Mouse (Mus musculus) layer of hippocampus, adult 9-10 months (tissue): Measurements from ENCODE around the gene Evc.

Experiments used
- DNase-seq: peaks from one replicate; pipeline ENCODE4 v3.0.0; 2022; ENCODE audit warnings: low spot score

Evc gene

DNA sequence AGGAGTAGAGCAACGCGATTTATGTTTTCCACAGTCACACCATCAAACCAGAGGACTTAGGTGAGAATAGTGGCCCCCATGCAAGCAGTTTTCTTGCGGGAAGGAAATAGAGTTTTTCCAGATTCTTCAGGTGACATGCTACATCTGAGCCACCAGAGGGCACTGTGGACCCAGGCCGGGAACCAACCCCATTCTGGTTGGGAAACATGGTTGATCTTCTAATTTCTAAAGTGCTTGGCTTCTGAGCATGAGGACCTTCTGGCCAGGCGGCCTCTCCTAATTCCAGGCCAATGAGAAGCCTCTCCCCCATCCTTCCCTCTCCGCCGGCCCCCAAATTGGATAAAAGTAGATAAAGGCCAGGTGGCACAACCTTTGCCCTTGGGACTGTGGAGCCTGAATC, 38.3 kb downstream of the Evc start:
- no peak for DNase-seq

DNA sequence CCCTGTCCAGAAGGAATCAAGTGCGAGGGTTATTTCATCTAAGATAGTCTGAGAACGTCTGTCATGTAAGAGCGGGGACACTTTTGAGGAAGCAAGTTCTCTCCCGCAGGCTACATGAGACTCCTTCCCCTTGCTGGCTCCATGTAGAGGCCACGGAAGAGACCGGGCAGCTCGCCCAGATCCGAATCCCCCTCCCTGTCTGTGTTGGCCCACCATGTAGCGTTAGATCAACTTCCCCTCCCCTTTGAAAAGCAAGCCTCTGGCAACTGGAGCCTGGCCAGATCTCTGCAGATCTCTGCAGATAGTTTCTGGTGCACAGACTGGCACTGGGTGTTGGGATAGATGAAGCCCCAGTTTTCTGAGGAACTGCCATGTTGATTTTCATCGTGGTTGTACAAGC, 40.0 kb downstream of the Evc start:
- no peak for DNase-seq

DNA sequence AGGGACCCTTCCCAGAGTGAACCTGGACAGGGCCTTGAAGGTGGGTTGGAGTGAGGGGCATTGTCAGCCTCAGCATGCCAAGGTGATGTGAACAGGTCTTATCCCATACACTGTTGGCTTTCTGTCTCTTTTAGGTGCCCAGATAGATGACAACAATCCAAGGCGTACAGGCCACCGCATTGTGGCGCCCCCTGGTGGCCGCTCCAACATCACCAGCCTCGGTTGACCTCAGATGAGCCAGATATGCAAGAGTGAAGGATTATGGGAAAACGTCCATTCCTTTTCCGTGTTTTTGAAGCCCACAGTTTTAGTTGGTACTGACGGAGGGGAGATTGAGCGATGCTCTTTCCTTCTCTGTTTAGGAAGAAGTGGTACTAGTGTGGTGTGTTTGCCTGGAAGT, 45.7 kb downstream of the Evc start:
- no peak for DNase-seq

DNA sequence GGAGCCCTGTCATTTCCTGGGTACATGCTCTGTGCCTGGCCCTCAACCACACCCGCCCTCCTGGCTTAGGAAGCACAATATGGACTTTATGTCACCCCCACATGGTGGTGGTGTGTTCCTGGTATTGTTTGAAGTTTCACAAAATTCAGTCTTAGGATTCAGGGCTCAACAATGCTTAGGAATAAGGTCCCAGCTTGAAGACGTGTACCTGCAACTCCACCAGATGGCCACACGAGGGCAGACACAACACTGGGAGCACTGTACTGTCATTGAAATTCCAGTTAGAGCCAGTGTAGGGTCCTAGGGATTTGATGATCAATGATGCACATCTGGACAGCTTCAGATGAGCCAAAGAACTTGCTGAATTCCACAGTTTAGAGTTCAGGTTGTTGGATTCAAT, 47.5 kb downstream of the Evc start:
- peak; percentile 54 for DNase-seq

DNA sequence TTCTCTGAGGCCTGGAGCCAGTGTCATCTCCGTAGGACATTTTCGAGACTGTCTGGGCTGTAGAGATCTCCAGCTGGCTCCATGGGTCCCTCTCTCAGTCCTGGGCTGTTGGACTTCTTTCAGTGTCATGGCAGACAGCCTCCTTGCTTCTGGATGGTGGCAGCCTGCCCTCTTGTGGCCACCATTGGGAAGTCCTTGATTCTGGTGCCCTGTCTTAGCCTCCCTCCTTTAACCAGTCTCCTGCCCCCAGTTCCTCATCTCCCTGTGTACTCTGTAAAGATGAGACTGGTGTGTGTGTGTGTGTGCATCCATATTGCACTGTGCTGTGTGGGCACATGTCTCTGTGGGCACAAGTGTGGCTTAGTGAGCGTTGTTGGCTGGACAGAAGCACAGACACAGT, 48.3 kb downstream of the Evc start:
- peak; percentile 35 for DNase-seq

DNA sequence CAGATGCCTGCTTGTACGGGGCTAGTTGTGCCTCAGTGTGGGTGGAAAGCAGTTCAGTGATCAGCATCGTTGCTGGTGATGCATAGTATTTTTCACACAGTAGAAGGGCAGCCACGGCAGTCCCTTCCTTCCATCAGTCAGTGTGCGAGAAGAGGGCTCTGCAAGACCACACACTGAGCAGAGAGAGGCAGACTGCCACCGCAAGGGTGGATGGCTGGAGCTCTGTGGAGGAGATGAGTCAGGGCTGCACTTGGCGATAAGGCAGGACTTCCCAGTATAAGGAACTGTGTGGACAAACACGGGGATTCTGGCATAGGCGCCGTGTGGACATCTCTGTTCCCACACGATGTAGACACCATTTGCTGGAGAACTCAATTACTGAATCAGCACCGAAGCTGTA, 55.7 kb downstream of the Evc start:
- DNase-seq: no peak

DNA sequence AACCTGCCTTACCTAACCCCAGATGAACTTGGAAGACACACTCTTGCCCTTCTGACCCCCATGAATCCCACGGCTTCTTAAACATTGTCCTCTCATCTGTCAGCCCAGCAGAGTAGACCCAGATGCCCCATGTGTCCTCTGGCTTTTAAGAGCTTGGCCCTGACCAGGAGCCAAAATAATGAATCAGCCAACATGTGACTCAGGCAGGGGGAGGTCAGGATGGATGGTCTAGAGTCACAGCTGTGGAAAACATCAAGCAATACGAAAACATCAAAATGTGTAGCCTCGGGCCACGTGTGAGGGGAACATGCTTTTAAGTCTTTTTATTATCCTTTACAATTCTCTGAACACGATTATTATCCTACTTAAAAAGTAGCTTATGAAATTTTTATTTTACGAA, 72.9 kb downstream of the Evc start:
- no peak for DNase-seq

DNA sequence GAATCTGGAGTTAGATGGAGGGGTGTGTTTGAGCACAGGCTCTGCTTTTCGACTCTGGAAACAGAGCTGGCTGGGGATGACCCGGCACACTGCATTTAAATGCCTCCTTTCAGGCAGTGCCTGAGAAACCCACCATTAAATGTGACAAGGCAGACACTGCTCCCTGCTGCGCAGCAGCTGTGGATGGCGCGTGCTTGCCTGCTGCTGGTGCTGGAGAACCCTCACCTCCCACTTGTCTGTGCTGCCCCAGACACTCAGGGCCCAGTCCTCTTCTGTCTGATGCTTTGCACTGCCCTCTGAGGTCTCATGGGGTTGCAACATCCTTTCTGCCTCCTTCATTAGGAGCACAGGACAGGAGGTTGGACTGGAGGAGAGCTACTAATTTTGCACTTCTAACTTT, 75.0 kb downstream of the Evc start:
- no peak for DNase-seq

DNA sequence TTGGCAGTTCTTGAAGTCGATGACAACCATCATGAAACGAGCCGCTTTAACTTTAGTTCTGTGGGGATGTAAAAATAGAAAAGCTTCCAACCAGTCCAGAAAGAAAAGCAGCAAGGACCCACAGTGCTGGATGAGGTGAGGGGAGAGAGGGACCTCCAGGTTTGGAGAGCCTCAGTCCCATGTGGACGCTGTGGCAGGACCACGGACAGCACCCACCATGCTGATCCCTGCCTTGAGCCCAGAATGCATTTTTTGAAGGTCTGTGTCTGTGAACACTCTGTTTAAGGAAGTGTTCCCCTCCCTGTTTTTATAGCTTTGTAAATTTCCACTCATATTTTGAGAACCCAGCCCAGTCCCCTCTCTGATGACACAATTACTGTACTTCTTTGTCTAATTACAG, 79.5 kb downstream of the Evc start:
- DNase-seq: no peak

DNA sequence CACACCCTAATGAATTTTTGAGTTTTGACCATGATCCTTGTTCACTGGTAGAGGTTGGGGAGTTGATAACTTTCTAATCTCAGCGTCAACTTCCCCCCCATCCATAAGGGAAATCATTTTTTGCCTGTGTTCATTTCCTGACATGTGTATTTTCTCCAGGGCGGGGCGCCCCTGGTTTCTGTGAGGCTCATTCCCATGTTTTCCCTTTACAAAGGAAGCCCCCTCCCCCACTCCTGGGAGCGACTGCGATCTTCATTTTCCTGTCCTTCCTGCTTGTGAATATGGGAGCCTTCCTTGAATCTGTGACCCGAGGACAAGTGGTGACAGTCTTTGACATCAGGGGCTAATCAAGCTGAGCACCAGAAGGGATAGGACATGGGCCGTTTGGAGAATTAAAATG, 79.9 kb downstream of the Evc start:
- DNase-seq: no peak

DNA sequence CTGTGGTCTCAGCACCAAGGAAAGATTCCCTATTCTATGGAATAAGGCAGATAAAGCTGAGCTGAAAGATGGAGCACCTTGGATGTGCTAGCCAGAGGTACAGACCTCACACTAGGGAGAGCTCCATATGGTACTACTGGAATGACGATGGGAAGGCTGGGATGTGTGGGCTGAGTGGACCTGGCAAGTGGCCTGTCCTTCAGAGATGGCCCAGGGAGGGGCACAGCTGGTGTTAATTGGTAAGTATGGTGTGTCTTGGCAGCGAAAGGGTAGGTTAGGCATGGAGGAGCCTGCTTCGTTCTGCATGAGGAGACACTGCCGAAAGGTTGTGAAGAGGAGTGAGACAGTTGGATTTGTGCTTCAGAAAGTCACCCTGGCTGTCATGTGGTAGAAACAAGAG, 82.2 kb downstream of the Evc start:
- no peak for DNase-seq

DNA sequence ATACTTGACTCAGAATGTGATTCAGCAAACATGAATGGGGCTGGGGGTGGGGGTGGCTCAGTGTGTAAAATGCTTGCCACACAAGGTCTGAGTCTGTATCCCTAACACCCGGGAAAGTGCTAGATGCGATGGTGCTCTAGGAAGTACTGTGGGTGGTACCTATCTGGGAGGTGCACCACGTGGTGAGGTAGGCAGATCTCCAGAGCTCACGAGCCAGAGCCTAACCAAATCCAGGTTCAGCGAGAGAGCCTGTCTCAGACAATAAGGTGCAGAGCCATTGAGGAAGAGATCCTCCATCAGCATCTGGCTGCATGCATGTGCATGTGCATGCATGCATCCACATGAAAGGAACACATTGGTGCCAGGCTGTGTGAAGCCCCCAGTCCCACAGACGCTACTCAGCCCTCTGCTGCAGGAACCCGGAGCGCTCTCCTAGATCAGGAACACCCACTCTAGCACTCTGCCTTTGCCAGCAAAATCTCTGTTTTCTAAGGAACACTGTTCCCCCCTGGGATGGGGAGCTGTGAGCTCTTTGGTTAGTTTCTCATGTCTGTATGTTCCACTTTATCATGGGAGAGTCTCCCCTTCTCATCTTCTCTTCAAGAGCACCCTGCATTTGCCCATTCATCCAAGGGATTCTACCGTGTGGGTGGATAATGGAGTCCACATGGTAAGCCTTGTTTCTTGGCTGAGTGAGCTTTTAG, 84.4 kb downstream of the Evc start:
- DNase-seq: no peak

DNA sequence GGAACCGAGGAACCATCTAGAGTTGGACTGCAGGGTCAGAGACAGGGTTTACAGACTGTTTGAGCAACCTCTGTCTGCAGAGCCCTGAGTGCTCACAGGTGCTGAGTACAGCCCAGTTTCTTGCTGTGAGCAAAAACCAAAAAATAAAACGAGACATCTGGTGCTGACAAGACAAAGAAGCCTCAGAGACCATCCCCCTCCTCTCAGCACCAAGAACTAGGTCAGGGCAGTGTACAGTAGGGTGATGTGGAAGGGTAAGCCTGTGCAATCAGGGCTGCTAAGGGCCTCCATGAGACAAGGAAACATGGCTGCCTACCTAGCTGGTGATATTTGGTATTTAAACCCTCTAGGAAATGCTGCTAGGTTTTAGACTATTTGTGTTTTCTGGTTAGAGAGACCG, 85.1 kb downstream of the Evc start:
- DNase-seq: no peak

DNA sequence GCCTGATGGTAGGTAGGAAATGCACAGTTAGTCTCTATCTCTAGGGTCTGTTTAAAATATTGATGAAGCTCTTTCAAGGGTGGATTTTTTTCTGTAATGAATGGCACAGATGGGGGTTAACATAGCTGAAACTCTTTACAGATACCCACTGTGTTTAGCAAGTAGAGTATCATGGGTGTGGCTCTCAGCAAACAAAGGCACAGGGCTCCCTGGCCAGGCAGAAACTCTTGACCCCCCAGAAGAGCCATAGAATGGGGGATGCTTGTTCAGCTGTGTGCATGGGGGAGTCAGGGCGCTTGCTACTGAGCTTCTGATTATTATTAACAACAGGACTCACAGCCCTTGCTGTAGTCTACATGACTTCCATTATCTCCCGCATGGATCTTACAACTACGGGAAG, 87.8 kb downstream of the Evc start:
- no peak for DNase-seq

DNA sequence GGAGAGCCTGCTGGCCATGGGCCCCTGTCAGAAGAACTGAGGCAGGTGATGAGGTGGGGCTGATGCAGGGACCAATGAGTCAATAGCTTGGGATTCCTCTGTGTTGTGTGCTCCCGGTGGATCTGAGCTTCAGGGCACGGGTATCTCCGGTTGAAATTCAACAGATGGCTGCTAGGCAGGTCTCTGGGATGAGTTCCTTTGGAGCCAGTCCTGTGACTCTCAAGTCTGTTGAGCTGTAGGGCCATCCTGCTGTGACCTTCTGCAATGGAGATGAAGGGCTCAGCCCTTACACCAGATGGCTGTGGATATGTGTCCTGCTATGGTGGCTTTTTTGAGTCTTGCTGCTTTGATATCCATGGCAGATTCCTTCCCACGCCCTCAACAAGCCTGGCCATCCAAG, 89.2 kb downstream of the Evc start:
- no peak for DNase-seq

DNA sequence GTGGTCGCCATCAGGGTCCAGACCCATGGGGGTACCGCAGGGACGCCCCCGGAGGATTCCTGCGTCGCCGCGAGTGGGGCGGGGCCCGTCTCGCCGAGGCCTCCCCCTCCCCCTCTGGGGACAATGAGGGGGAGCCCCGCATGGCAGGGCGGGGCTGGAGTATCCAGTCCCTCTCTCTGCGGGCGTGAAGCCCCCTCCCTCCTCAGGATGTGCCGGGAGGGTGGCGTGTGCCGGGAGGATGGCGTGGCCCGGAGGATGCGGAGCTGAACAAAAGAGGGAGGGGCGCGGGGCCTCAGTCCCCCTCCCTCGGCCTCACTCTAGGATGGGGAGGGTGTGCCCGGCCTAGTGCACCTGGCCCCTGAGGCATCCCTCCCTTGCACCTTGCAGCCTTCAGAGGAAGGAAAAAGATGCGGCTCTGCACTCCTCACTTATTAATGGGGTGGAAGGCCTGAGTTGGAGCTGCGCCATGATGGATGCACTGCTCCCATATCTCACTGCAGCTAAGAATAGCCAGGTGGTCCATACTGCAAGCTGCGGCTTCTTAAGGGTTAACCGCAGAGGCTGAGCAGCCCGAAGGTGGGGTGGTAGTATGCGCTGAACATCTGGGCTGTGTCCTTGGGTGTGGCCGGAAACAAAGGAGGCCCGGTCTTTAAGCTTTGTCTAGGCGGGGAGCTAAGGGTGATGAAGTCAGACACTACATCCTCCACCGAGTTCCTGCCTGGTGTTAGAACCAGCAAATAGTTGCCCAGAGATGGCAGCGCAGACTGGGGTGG, 90.4 kb downstream of the Evc start:
- DNase-seq: no peak

DNA sequence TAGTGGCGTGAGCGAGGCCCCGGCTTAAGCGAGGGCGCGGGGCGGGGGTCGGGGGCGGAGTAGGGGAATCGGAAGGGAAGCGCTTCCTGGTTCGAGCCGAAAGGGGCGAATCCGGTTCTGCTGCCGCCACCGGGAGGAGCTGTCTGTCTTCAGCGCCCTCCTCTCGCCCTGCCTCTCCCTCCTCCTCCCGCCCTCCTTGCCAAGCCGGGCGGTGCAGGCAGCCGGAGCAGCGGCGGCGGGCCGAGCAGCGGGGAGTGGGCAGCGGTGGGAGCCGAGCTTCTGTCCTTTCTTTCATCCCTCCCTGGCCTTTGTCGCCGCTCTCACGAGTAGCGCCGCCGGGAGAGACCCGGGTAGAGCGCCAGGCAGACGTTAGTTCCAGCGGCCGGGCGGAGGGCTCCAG, 91.0 kb downstream of the Evc start:
- no peak for DNase-seq

DNA sequence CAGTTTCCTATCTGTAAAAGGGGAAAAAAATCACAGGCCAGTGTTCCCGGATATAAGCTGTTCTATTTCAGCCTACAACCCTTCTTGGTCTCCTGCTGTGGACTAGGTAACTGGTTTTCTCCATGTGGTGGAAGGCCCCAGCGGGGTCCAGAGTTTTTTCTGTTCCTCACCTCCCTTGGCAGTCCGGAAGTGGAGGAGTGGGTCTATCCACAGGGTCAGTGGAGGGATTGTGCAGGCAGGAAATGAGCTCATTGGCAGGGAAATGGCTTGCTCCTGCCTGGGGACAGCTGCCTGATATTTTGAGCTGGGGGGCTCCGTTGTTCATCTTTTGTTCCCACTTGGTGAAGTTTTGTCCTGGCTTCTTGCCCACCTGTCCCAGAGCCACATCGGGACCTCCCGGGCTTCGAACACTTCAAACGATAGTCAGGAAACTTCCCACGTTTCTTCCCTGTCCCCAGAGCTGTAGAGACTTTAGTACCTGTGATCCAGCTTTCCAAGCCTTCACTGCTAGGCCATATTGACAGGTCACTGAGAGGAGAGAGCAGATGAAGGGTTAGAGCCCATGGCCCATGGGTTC, 91.9 kb downstream of the Evc start:
- DNase-seq: no peak

DNA sequence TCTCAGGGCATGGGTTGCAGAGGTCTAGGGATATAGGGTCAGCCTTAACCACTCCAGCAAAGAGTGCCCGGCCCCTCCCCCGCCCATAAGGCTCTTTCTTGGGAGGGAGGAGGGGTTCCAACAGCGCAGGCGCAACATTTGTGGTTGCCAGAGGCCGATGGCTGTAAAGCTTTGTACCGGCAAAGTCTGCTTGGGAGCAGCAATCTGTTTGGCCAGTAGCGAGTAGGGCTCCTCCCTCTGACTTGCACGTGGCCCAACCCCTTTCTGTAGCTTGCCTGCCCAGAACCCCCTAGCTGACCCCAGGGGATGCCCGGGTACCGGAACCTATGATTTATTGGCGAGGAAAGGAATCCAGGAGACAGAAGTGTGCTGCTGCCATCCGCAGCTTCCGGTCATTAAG, 92.5 kb downstream of the Evc start:
- DNase-seq: no peak

DNA sequence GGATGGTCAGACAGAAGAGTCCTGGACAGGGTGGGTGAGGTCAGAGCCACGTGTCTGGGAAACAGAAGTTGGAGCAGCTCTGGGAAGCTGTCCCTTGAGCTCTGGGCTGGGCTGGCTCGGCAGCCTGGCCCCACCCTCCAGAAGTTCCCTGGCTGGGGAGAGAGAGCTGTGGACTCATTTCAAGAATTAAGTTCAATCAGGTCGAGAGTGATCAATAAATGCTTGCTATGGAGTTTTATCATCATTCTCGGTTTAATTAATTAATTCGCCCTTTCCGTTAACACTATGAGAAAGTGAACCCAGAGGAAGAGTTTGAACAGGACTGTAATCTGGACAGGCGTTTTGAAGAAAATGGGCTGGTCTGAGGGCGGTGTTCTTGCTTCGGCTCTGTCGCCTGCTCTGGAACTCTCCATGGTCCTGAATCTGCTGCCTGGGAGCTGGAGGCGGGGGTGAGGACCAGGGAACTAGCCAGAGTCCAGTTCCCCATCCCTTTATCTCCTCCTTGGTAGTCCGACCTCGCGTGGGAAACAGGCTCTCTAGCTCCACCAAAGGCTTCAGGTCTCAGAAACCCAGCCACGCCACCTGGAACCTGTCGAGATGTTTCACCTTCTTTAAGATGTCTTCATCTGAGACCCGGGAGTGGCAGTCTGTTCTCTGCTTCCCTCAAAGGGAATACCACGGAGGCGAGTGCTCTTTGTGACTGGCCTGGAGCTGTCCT, 93.4 kb downstream of the Evc start:
- DNase-seq: no peak

DNA sequence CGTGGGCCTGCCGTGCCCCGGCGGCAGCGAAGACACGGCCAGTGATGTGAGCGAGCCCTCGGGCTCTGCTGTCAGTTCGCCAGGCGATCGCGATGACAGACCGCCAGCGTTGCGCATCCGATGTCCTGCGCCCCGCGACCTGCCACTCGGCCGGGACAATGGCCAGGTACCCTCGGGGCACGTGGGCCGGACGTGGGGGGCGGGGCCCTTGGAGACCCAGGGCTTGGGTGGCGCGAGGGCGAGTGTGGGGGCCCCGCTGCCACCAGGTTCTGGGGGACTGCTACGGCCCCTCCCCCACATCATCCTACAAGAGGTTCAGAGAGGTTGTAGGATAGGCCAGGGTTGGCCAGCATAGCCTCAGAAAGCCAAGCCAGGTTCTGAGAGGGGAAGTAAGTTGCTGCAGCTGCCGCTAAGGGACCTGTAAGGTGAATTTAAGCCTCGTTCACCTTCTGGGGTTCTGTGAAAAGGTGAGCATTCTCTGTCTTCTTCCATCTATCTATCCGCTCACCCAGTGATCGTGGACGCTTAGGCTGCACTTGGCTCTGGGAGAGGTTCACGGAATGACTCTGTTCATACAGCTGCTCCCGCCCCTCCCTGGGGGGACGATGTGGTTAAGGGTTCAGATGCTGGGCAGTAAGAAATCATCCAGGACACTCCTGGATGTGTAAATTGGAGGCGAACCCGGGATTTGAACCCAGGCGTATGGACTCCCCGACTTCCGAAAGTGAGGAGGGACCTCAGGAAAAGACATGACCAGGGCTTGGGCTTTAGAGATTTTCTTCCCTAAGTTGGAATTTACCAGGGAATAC, 94.1 kb downstream of the Evc start:
- no peak for DNase-seq

DNA sequence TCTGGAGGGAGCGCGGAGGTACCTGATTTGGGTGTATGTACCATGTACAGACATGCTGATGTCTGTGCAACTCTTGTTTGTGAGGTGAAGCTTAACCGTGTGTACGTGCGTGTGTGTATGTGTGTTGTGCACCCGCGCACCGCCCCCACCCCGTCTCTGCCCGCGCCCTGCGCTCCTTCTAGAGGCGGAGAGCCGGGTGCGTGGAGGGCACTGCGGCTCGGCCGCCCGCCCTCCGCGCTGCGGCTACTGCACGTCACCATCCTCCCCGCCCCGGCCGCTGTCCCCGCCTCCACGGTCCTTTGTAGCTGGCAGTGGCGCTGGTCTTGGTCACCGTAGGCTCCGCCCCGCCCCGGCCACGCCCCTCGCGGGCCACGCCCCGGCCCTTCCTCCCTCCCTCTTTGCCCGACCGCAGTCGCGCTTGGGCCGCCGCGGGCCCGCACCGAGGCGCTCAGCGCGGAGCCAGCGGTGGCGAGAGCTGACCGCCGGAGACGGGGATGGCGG, 95.0 kb downstream of the Evc start, which contains the start of gene Crmp1:
TSS of gene Crmp1 (plus strand) at position 290 of the 501 bp plus-strand sequence.
- no peak for DNase-seq
